Mouse (Mus musculus): Measurements from ENCODE around the gene Cacna1d.

DNA sequence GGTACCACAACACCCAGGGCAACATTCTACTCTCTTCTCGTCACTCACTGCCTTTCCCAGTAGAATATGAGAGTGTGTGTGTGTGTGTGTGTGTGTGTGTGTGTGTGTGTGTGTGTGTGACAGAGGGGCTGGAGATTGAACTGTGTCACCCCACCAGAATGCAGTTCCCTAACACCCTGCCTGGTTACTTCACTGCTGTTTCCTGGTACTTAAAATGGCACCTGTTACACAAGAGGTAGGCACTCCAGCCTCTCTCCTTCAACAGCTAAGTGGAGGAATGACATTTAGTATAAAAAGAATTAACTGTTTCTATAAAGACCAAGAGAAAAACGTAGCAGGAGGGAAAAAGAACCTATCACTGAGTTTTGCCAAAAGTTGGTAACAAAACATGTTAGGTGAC lies 238.4 kb downstream of the Cacna1d start:
- TF ChIP-seq CTCF (conservative IDR thresholded peaks at IDR 0.05 in 1 of 2, IDR thresholded peaks at IDR 0.05 in 1 of 2; ENCODE audit: low read depth in 2 of 2, low read length in 2 of 2) (no peak), POLR2A (IDR thresholded peaks at IDR 0.05; ENCODE audit: low read depth, low read length) (no peak), TCF12 (IDR thresholded peaks at IDR 0.05; ENCODE audit: low read depth, low read length) (no peak), EP300 (IDR thresholded peaks at IDR 0.05; ENCODE audit: low read length) (no peak)

All from CH12.LX (cell line).